Mouse (Mus musculus): Measurements from ENCODE around the gene Mast1. TPM values are rescaled to one million over a fixed set of nuclear protein-coding genes. Genes with fewer than 3 reads are reported as not detected.

Mast1 gene
- polyA plus RNA-seq, 1 experiment = 0.20 TPM

GRCm38 (mm10) chr8:84973079-84973478 lies 35.9 kb upstream of the Mast1 start:
- Histone ChIP-seq H3K4me3 (replicated peaks) (no peak overlapping the region), H3K36me3 (replicated peaks; ENCODE audit: low read length) (peaks cover 42% of the 10 kb centered on the region), H3K4me1 (peaks cover 70% of the 10 kb centered on the region), H3K27me3 (replicated peaks) (no peaks in the 10 kb centered on the region), H3K9me3 (no peaks in the 10 kb centered on the region)
- TF ChIP-seq FLI1 (IDR thresholded peaks at IDR 0.05; ENCODE audit: low read length) = no peak
- TF ChIP-seq GATA1 (IDR thresholded peaks at IDR 0.05; ENCODE audit: borderline replicate concordance, low read length) = no peak

- Histone ChIP-seq H3K4me1 (peaks cover 89% of the 10 kb centered on the region), H3K36me3 (replicated peaks; ENCODE audit: low read length) (peaks cover 37% of the 10 kb centered on the region), H3K27me3 (replicated peaks) (no peaks in the 10 kb centered on the region), H3K9me3 (no peaks in the 10 kb centered on the region), H3K4me3 (replicated peaks) (peak overlapping the region; percentile 93)
- TF ChIP-seq FLI1 (IDR thresholded peaks at IDR 0.05; ENCODE audit: low read length) (no peak), GATA1 (IDR thresholded peaks at IDR 0.05; ENCODE audit: borderline replicate concordance, low read length) (no peak)
Measured at GRCm38 (mm10) chr8:84970913-84971312, 33.8 kb upstream of the Mast1 start.

DNA sequence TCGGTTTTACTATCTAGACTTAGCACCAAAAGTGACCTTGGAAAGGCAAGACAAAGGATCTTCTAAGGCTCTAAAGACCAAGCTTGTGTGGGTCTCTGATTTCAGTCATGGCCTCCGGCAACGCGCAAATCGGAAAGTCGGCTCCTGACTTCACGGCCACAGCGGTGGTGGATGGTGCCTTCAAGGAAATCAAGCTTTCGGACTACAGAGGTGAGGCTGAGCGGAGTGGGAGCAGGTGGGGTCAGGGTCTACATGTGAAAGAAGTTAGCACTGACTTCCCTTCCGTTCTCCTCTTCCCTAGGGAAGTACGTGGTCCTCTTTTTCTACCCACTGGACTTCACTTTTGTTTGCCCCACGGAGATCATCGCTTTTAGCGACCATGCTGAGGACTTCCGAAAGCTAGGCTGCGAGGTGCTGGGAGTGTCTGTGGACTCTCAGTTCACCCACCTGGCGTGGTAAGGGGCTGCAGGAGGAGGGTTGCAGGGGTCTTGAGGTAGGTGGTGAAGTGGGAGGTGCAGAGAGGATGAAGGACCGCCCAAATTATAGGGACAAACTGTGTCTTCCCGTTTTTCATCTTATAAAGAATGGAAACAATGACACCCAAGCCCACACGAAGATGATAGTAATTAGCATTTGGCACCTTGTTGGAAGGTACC lies 33.1 kb upstream of the Mast1 start:
- TF ChIP-seq FLI1 (IDR thresholded peaks at IDR 0.05; ENCODE audit: low read length) (no peak), GATA1 (IDR thresholded peaks at IDR 0.05; ENCODE audit: borderline replicate concordance, low read length) (no peak)
- Histone ChIP-seq H3K36me3 (replicated peaks; ENCODE audit: low read length) (peaks cover 37% of the 10 kb centered on the region), H3K4me3 (replicated peaks) (peak overlapping the region; percentile 93), H3K27me3 (replicated peaks) (no peaks in the 10 kb centered on the region), H3K9me3 (no peaks in the 10 kb centered on the region), H3K4me1 (peaks cover 90% of the 10 kb centered on the region)

GRCm38 (mm10) chr8:84969241-84970134 lies 32.3 kb upstream of the Mast1 start, which contains the start of the genes Gm49661, Prdx2 and Rnaseh2a:
TSS of gene Gm49661 (minus strand) at chr8:84969433.
TSS of gene Prdx2 (plus strand) at chr8:84969587.
TSS of gene Rnaseh2a (minus strand) at chr8:84969767.
- no peak for TF ChIP-seq FLI1 (IDR thresholded peaks at IDR 0.05; ENCODE audit: low read length)
- Histone ChIP-seq H3K9me3 (no peaks in the 10 kb centered on the region), H3K36me3 (replicated peaks; ENCODE audit: low read length) (peaks cover 37% of the 10 kb centered on the region), H3K4me3 (replicated peaks) (peak within 1 kb of the TSS; percentile 93), H3K4me1 (peaks cover 90% of the 10 kb centered on the region), H3K27me3 (replicated peaks) (no peaks in the 10 kb centered on the region)

DNA sequence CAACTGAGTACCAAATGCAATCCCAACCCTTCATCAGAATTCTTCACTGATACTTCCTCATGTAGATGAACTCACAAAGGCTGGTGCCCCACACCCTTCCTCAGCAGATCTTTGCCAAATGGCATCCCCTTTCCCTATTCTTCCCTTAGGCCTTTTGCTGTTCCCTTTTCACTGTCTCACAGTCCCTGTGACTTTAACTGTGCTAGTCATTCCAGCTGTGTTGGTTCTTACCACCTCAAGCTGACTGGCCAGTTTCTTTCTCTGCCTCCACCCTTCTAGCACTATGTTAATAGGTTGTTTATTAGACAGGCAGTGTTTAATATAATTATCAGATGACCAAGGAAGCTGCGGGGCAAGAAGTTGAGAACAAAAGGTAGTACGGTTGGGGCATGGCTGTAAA lies 31.5 kb upstream of the Mast1 start:
- no peaks in the 10 kb centered on the region for H3K9me3 ChIP-seq
- peak overlapping the region; percentile 93 for H3K4me3 ChIP-seq (replicated peaks)
- no peaks in the 10 kb centered on the region for H3K27me3 ChIP-seq (replicated peaks)
- no peak for TF ChIP-seq FLI1 (IDR thresholded peaks at IDR 0.05; ENCODE audit: low read length)
- TF ChIP-seq GATA1 (IDR thresholded peaks at IDR 0.05; ENCODE audit: borderline replicate concordance, low read length) = no peak
- H3K4me1 ChIP-seq = peaks cover 83% of the 10 kb centered on the region
- H3K36me3 ChIP-seq (replicated peaks; ENCODE audit: low read length) = peaks cover 36% of the 10 kb centered on the region

DNA sequence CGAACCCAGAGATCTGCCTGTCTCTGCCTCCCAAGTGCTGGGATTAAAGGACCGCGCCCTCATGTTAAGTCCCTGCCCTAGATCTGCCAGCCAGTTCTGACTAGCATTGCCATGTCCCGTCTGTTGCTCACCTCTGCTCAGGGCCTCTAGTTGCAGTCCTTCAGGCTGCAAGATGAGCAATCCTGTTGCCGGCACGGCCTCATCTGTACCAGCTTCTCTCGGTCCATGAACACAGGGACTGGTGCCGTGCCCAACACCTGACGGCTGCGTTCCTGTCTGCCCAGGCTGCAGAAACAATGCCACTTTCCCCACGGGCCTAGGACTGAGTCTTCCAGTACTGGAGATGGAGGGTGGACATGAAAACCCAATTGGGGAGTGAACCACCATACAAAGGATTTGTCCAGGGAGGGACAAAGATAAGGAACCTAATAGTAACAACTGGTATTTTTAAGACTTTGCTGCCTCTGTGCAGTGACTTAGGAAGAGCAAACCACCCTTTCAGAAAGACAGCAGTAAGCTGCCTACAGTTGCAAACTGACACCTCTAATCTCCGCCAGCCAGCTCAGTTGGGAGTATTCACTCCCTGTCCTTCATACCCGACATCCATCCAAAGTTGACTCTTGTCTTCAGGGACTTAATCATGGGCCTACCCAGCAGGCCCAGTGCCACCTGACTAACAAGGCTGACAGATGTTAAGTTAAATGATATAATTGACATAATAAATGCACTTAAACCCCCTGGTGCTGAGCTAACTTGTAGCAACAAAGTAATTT lies 30.6 kb upstream of the Mast1 start:
- Histone ChIP-seq H3K9me3 (no peaks in the 10 kb centered on the region), H3K36me3 (replicated peaks; ENCODE audit: low read length) (peaks cover 31% of the 10 kb centered on the region), H3K4me1 (peaks cover 74% of the 10 kb centered on the region), H3K4me3 (replicated peaks) (peak overlapping the region; percentile 69), H3K27me3 (replicated peaks) (no peaks in the 10 kb centered on the region)
- no peak for TF ChIP-seq FLI1 (IDR thresholded peaks at IDR 0.05; ENCODE audit: low read length)
- no peak for TF ChIP-seq GATA1 (IDR thresholded peaks at IDR 0.05; ENCODE audit: borderline replicate concordance, low read length)

DNA sequence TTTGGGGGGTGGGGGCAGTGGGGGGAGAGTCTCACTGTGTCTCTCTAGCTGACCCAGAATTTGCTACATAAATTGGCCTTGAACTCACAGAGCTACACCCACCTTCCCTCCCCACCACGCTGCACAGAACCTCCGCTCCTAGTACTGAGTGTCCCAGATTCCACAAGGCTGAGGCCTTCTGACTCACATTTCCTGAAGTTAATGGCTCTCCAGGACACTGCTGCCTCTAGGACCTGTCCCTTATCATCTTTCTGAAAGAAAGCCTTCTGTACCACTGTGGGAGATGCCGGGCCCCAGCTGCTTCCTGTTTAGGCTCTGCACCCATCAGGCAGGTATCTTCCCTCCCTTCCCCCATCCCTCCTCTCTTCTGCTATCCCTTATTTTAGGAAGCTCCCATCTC lies 29.4 kb upstream of the Mast1 start:
- Histone ChIP-seq H3K4me3 (replicated peaks) (peak overlapping the region; percentile 96), H3K4me1 (peaks cover 68% of the 10 kb centered on the region), H3K27me3 (replicated peaks) (no peaks in the 10 kb centered on the region), H3K9me3 (no peaks in the 10 kb centered on the region), H3K36me3 (replicated peaks; ENCODE audit: low read length) (peaks cover 30% of the 10 kb centered on the region)
- TF ChIP-seq FLI1 (IDR thresholded peaks at IDR 0.05; ENCODE audit: low read length) (no peak), GATA1 (IDR thresholded peaks at IDR 0.05; ENCODE audit: borderline replicate concordance, low read length) (no peak)

DNA sequence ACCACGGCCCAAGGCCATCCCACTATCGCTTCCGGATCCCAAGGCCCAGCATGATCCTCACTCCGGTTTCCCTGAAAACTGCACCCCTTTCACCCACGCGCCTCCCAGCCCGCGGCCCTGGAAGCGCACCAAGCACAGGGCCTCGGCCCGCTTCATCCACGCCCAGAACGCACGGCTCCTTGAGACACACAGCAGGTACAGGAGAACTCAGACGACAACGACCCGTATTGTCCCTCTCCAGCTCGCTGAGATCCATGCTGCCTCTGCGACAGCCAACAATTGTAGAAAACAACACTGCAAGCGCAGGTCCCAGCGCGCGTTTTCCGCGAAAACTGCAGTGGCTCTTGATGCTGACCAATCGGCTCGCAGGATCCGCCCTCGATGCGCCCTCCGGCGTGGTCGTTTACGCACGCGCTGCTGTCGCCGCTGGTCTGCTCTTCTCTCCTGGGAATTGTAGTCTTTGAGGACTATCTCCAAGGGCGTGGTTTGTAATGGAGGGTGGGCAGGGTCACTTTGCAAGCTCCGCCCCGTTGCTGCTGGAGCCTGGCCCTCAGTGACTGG lies 28.7 kb upstream of the Mast1 start:
- Histone ChIP-seq H3K4me1 (peaks cover 60% of the 10 kb centered on the region), H3K36me3 (replicated peaks; ENCODE audit: low read length) (peaks cover 30% of the 10 kb centered on the region)
- TF ChIP-seq FLI1 (IDR thresholded peaks at IDR 0.05; ENCODE audit: low read length) (no peak), GATA1 (IDR thresholded peaks at IDR 0.05; ENCODE audit: borderline replicate concordance, low read length) (no peak)

DNA sequence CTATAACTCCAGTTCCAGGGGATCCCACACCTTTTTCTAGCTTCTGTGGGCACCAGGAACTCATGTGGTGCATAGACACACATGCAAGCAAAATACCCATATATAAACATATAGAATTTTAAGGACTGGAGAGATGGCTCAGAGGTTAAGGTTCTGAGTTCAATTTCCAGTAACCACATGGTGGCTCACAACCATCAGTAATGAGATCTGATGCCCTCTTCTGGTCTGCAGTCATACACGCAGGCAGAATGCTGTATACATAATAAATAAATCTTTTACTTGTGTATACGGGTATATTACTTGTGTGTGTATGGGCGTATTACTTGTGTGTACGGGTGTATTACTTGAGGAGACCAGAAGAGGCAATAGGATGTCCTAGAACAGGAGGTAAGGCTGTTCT lies 26.8 kb upstream of the Mast1 start:
- Histone ChIP-seq H3K4me3 (replicated peaks) (no peak overlapping the region), H3K36me3 (replicated peaks; ENCODE audit: low read length) (peaks cover 37% of the 10 kb centered on the region), H3K27me3 (replicated peaks) (no peaks in the 10 kb centered on the region), H3K9me3 (no peaks in the 10 kb centered on the region), H3K4me1 (peaks cover 43% of the 10 kb centered on the region)
- no peak for TF ChIP-seq GATA1 (IDR thresholded peaks at IDR 0.05; ENCODE audit: borderline replicate concordance, low read length)
- TF ChIP-seq FLI1 (IDR thresholded peaks at IDR 0.05; ENCODE audit: low read length) = no peak

More for the DNA sequence above, 28.7 kb upstream of the Mast1 start:
- no peaks in the 10 kb centered on the region for H3K9me3 ChIP-seq
- H3K4me3 ChIP-seq (replicated peaks) = peak overlapping the region; percentile 96
- H3K27me3 ChIP-seq (replicated peaks) = no peaks in the 10 kb centered on the region

Measured in megakaryocyte, embryonic 14.5 days (primary cell).